Mouse (Mus musculus): ENCODE measurements around the gene Akap8.
A peak's percentile ranks its signal among the peaks of the same experiment; 100 is the strongest.

The Akap8 gene

GRCm38 (mm10) chr17:32320597-32321389 is at the start of gene Akap8:
TSS of gene Akap8 (minus strand) at chr17:32321238.
- peak; percentile 97 for DNase-seq (ENCODE audit: extremely low spot score)

GRCm38 (mm10) chr17:32368991-32369578 is 48.0 kb upstream of the Akap8 start:
- DNase-seq (ENCODE audit: extremely low spot score) = peak; percentile 53

GRCm38 (mm10) chr17:32367706-32368105 is 46.7 kb upstream of the Akap8 start:
- no peak for DNase-seq (ENCODE audit: extremely low spot score)

- DNase-seq (ENCODE audit: extremely low spot score) = no peak
These were observed 44.3 kb upstream of the Akap8 start for GRCm38 (mm10) chr17:32365296-32365695.

- no peak for DNase-seq (ENCODE audit: extremely low spot score)
These were observed 43.8 kb upstream of the Akap8 start for GRCm38 (mm10) chr17:32364850-32365249.

- DNase-seq (ENCODE audit: extremely low spot score) = peak; percentile 84
These were observed 43.3 kb upstream of the Akap8 start for GRCm38 (mm10) chr17:32364331-32364730.

- peak; percentile 44 for DNase-seq (ENCODE audit: extremely low spot score)
These were observed 42.8 kb upstream of the Akap8 start for GRCm38 (mm10) chr17:32363821-32364301.

- no peak for DNase-seq (ENCODE audit: extremely low spot score)
These were observed 41.6 kb upstream of the Akap8 start for GRCm38 (mm10) chr17:32362686-32363085.

- no peak for DNase-seq (ENCODE audit: extremely low spot score)
These were observed 38.9 kb upstream of the Akap8 start for GRCm38 (mm10) chr17:32359928-32360327.

- DNase-seq (ENCODE audit: extremely low spot score) = no peak
These were observed 37.9 kb upstream of the Akap8 start for GRCm38 (mm10) chr17:32358943-32359340.

- DNase-seq (ENCODE audit: extremely low spot score) = no peak
These were observed 37.3 kb upstream of the Akap8 start for GRCm38 (mm10) chr17:32358192-32358942.

GRCm38 (mm10) chr17:32356766-32357760 is 36.0 kb upstream of the Akap8 start:
- DNase-seq (ENCODE audit: extremely low spot score) = no peak

GRCm38 (mm10) chr17:32356281-32356680 is 35.2 kb upstream of the Akap8 start:
- DNase-seq (ENCODE audit: extremely low spot score) = no peak

- no peak for DNase-seq (ENCODE audit: extremely low spot score)
These were observed 34.0 kb upstream of the Akap8 start for GRCm38 (mm10) chr17:32355031-32355430.

- DNase-seq (ENCODE audit: extremely low spot score) = no peak
These were observed 33.2 kb upstream of the Akap8 start for GRCm38 (mm10) chr17:32354211-32354610.

GRCm38 (mm10) chr17:32353696-32354095 is 32.7 kb upstream of the Akap8 start:
- DNase-seq (ENCODE audit: extremely low spot score) = no peak

- DNase-seq (ENCODE audit: extremely low spot score) = no peak
These were observed 30.7 kb upstream of the Akap8 start for GRCm38 (mm10) chr17:32351726-32352125.

GRCm38 (mm10) chr17:32351269-32351668 is 30.2 kb upstream of the Akap8 start:
- DNase-seq (ENCODE audit: extremely low spot score) = no peak

GRCm38 (mm10) chr17:32350382-32350983 is 29.4 kb upstream of the Akap8 start, which contains the start of gene Akap8l:
TSS of gene Akap8l (minus strand) at chr17:32350607.
- DNase-seq (ENCODE audit: extremely low spot score) = peak; percentile 96

GRCm38 (mm10) chr17:32349851-32350381 is 28.9 kb upstream of the Akap8 start:
- DNase-seq (ENCODE audit: extremely low spot score) = no peak
